Mouse (Mus musculus) liver, embryonic 14.5 days (tissue): ENCODE data around the gene Arel1.

Experiments used
- CTCF ChIP-seq: IDR thresholded peaks from 2 replicates; pipeline ENCODE4 v1.5.1; 2016; ENCODE audit warnings: antibody characterized with exemption, low read depth, control low read depth
- EP300 ChIP-seq: IDR thresholded peaks from 2 replicates; pipeline ENCODE4 v1.6.1; 2016; ENCODE audit warnings: antibody characterized with exemption, low read depth

DNA sequence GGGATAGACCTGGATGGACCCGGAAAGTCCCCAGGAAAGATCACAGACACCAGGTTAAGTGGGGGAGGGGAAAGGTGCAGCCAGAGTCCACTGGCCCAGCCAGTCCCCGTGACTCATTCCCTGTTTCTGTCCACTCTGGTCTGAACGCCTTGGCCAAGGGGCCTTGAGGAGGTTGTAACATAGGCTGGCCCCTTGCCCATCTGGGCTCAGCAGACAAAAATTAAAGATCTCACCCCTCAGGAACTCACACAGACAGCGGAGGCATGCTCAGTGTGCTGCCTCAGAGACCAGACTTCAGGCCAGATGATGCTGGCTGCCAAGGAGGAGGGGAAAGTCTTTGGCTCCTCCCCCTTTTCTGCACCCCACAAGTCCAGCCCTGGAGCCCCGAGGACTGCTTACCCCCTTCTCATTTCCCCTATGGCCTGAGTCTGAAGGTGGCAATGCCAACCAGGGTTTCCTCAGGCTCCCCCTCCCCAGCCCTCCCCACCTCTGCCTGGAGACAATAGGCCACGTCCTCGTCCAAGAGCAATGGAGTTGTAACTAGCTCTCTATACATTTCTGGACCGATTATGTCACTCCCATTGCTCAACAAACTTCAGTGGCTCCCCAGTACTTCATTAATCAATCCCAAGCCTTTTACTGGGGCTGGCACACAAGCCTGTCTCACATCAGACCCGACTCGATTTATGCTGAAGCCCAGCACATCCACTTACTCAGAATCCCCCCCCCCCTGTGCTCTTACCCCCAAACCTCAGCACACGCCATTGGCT, 85.4 kb downstream of the Arel1 start:
- TF ChIP-seq CTCF (no peak), EP300 (no peak)
